Mouse (Mus musculus) embryonic stem cell, embryonic (primary cell): ENCODE results near the gene Dtx1.

Experiments used
- CTCF ChIA-PET, 4 experiments: fragments of 300-600 bp in 2 of 4; fragments of 350-600 bp in 2 of 4; sonication (Branson Sonifier 250); formaldehyde crosslinking; loops; one replicate each; lab custom pipeline; 2022; ENCODE audit warnings: inconsistent platforms in 2 of 4; lab: Charles Lee
- POLR2A ChIA-PET, 4 experiments: fragments of 300-600 bp in 2 of 4; fragments of 350-600 bp in 2 of 4; sonication (Branson Sonifier 250); formaldehyde crosslinking; loops; one replicate each; lab custom pipeline; 2022; ENCODE audit warnings: antibody characterized with exemption in 4 of 4, inconsistent platforms in 1 of 4; lab: Charles Lee

Gene Dtx1

DNA sequence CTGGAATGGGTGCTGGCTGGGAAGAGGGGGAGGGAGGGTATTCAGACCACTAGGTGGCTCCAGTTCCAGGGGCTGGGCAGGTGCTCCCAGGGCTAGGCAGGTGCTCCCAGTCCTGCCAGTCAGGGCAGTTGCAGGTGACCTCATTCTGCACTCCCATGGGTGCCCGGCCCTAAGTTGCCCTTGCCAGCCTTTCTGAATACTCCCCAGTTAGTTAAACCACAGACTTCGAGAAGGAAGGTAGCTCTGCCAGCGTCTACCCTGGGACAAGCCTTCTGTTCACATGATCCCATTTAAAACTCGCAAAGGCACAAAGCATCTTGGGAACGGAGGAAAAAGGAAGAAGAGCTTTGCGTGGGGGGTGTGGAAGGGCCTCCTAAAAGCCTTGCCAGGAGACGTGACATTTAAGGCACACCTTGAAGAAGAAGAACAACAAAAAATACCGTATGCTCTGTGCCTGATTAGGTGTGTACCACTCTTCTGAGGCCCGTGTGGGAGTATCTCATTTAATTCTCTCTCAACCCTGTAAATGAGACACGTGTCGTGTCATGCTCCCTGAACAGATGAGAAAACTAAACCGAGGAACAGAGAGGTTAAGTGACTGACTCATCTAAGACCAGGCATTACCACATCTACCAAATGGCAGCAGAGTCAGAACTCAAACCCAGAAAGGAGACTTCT, 63.8 kb downstream of the Dtx1 start:
- POLR2A ChIA-PET: interaction anchor here in 2 of 4 experiments (1.2 to 5.8 kb wide), 5 partner anchors 21 to 28 kb away, joined by 3 to 32 read pairs (median 4); no protein-coding TSS in a partner anchor
- CTCF ChIA-PET: interaction anchor here (0.6 to 6.4 kb wide), 34 partner anchors 10 to 182 kb away, joined by 3 to 100 read pairs (median 4); partner anchors contain the start of genes Cfap73 (in 1 of the 4), Ddx54 (in 1 of the 4), Oas2 (in 1 of the 4) and Rita1 (in 1 of the 4)

DNA sequence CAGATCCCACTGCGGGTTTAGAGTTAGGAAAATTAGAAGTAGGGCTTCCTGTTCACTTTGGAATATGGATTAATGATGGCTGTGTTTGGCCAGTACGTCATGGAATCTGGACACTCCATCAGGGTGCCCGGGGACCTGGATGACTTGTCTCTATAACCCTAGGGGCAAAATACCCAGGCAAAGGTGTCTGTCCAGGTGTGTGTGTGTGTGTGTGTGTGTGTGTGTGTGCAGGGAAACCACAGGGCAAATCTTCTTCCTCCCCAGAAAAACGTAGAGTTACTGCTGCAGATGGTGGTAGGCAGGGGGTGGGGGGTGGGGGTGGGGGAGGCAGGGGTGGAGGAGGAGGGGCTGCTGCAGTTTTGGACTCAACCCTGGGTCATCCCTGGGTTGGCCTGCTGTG, 64.4 kb downstream of the Dtx1 start:
- POLR2A ChIA-PET: interaction anchor here in 2 of 4 experiments (1.2 to 5.8 kb wide), 3 partner anchors 21 to 27 kb away, joined by 3 to 32 read pairs (median 3); no protein-coding TSS in a partner anchor
- CTCF ChIA-PET: interaction anchor here (0.6 to 6.4 kb wide), 27 partner anchors 11 to 182 kb away, joined by 3 to 100 read pairs (median 4); partner anchors contain the start of genes Cfap73 (in 1 of the 4), Ddx54 (in 1 of the 4), Oas2 (in 1 of the 4) and Rita1 (in 1 of the 4)

DNA sequence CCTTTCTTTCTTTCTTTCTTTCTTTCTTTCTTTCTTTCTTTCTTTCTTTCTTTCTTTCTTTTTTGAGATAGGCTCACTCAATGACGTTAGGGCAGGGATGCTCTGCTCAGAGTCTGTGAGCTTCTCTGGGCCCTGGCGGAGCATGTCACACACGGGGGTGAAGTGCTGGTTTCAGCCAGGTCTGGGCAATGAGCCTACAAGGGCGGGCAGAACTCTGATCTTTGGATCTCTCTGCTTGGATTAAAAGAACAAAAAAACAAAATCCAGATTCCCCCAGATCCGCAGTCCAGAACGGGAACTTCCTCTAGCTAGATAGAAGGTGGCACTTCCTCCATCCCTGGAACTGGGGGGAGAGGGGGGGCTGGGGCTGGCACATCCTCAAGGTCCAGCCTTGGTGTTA, 65.9 kb downstream of the Dtx1 start:
- CTCF ChIA-PET: interaction anchor here in 3 of 4 experiments (0.5 to 1.6 kb wide), 8 partner anchors 12 to 1487 kb away, joined by 3 to 5 read pairs (median 3); no protein-coding TSS in a partner anchor
- POLR2A ChIA-PET: interaction anchor here in 2 of 4 experiments (0.7 to 1.2 kb wide), 2 partner anchors 15 to 19 kb away, joined by 3 read pairs; no protein-coding TSS in a partner anchor

DNA sequence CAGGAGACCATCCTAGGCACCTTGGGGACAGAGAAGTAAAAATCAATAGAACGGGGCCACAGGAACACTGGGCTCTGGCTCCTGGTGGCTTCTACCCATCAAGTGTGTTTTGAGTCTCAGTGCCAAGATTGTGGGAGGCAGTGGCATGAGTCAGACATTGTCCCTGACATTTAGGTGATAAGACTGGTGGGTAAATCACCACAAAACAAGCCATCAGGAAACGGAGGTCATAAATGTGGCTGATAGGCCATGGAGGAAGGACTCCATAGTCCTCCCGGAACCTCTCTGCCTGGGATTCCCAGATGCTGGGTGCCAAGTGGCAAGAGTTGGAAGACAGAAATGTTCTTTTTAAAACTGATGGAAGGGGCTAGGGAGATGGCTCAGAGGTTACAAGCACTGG, 67.5 kb downstream of the Dtx1 start:
- CTCF ChIA-PET: interaction anchor here in 1 of 4 experiments (1.2 kb wide), 1 partner anchor 10 kb away, joined by 3 read pairs; the partner anchor contains the start of gene Cfap73
- POLR2A ChIA-PET: no interaction called here

DNA sequence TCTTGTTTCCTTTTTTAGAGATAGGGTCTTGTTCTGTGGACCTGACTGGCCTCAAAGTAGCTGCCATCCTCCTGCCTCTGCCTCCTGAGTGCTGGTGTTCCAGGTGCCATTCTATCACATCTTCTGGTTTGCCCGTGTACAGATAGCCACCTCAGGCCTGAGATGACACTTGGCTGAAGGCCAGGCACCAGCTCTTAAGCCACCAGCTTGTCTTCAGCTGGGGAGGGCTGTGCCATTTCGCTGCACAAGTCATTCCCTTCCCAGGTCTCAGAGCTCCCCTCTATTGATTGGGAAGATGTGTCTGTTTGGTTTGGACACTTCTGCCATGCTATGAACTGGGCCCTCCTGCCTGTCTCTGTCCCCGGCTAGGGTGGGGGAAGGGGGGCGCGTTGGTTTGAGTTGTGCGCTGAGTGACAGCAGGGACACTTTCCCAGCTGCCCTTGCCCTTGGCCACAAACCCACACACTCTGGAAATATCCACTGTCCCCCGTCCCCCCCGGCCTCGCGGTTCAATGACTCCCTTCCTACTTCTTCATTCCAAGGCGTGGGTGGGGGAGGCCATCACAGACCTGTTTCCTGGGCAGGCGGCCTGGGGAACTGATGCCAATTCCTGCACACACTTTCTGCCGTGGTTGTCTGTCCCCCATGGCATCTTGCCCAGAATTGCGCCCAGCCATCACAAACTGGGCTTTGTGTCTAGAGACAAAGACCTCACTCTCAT, 68.2 kb downstream of the Dtx1 start:
- POLR2A ChIA-PET: interaction anchor here in 1 of 4 experiments (1.0 kb wide), 1 partner anchor 21 kb away, joined by 3 read pairs; no protein-coding TSS in a partner anchor
- CTCF ChIA-PET: interaction anchor here in 2 of 4 experiments (0.6 to 1.6 kb wide), 5 partner anchors 9 to 376 kb away, joined by 3 to 7 read pairs (median 4); partner anchors contain the start of genes Cfap73 (in 1 of the 2) and Plbd2 (in 1 of the 2)

DNA sequence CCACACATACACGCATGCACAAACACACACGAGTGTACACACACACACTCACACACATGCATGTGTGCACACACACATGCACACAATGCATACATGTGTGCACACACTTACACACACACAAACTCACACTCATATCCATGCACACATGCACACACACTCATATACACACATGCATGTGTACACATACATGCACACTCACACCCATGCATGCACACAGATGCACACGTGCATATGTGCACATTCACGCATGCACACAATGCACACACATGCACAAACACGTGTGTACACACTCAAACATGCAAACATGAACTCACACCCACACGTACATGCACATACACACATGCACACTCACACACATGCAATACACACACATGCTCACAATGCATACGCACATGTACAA, 71.6 kb downstream of the Dtx1 start:
- POLR2A ChIA-PET: interaction anchor here in 2 of 4 experiments (0.6 to 1.6 kb wide), 4 partner anchors 20 to 104 kb away, joined by 3 to 5 read pairs (median 4); no protein-coding TSS in a partner anchor
- CTCF ChIA-PET: interaction anchor here in 2 of 4 experiments (0.7 to 1.2 kb wide), 2 partner anchors 13 to 21 kb away, joined by 3 read pairs; no protein-coding TSS in a partner anchor

DNA sequence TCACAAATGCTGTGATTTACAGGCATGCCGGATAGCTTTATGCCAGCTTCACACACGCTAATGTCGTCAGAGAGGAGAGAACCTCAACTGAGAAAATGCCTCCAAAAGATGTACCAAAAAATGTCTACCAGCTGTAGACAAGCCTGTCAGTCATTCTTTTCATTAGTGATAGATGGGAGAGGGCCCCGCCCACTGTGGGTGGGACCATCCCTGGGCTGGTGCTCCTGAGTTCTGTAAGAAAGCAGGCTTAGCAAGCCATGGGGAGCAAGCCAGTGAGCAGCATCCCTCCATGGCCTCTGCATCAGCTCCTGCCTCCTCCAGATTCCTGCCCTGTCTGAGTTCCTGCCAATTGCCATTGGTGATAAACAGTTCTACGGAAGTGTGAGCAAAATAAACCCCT, 76.1 kb downstream of the Dtx1 start:
- CTCF ChIA-PET: interaction anchor here (0.6 to 9.3 kb wide), 10 partner anchors 12 to 222 kb away, joined by 3 to 93 read pairs (median 4); partner anchors contain the start of gene Rasal1 (in 1 of the 4)
- POLR2A ChIA-PET: interaction anchor here in 2 of 4 experiments (0.8 to 2.5 kb wide), 5 partner anchors 10 to 125 kb away, joined by 3 to 10 read pairs (median 3); no protein-coding TSS in a partner anchor

DNA sequence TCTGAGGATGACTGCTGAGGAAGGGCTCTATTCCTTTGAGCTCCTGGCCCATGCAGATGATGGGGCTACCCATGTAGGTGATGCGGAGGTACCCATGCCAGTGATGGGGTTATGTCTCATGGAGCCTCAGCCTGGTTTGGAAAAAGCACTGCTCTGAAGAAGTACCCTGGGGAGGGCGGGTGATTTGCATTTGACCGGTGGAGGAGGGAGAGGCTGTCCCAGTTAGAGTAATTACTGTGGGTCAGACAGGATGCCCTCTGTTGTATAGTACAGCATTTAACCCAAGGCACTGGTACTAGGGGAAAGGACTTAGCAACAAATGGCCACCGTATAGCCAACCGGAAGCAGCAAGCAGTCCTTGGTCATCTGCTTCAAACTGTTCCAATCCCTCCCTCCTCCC, 76.9 kb downstream of the Dtx1 start:
- POLR2A ChIA-PET: interaction anchor here in 3 of 4 experiments (0.6 to 2.5 kb wide), 5 partner anchors 9 to 98 kb away, joined by 3 to 10 read pairs (median 3); partner anchors contain the start of genes Ddx54 (in 1 of the 3) and Rita1 (in 1 of the 3)

DNA sequence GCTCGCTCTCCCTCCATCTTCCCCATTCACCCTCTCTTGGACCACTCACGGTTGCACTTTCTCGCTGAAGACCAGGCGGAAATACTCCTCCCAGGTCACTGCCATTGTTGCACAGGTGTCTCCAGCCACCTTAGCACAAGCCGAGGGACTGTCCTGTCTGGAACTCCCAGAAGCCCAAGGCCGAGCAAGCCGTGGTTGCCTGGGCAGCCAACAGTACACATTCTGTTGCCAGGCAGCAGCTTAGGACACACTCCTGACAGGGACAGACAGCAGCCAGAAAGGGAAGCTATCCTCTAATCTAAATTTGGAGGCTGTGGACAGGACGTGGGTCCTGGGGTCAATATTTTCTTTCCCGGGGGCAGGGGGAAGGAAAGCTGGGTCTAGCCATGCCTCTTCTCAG, 77.6 kb downstream of the Dtx1 start, which contains the start of gene Cfap73:
Gene Cfap73 (minus strand): TSS at position 105 of the 400 bp plus-strand sequence.
- CTCF ChIA-PET: interaction anchor here in 3 of 4 experiments (0.5 to 9.3 kb wide), 11 partner anchors 9 to 161 kb away, joined by 3 to 93 read pairs (median 5); partner anchors contain the start of genes Oas1e (in 1 of the 3) and Tpcn1 (in 1 of the 3)
- POLR2A ChIA-PET: interaction anchor here in 3 of 4 experiments (0.7 to 2.5 kb wide), 6 partner anchors 8 to 37 kb away, joined by 3 to 10 read pairs (median 4); partner anchors contain the start of genes Ddx54 (in 1 of the 3) and Rita1 (in 1 of the 3)

More for the DNA sequence above, 76.9 kb downstream of the Dtx1 start:
- CTCF ChIA-PET: interaction anchor here (0.5 to 9.3 kb wide), 11 partner anchors 9 to 160 kb away, joined by 3 to 93 read pairs (median 5); partner anchors contain the start of gene Oas1e (in 1 of the 4)

DNA sequence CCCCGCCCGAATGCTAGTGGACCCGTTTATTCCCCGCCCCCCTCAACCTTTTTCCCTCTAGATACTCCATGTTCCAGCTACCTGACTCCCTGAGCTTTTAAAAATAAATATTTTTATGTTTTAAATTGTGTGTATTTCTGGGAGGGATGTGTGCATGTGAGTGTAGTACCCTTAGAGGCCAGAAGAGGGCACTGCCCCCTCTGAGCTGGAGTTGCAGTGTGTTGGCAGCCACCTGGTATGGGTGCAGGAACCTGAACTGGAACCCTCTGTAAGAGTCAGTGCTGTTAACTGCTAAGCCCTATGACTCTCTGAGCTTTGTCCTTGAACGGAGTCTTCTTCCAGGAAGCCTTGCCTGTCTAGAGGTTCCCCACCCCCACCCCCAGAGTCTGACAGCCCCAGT, 79.8 kb downstream of the Dtx1 start:
- CTCF ChIA-PET: interaction anchor here (0.6 to 9.3 kb wide), 32 partner anchors 10 to 1072 kb away, joined by 3 to 93 read pairs (median 4); partner anchors contain the start of gene Rasal1 (in 1 of the 4)
- POLR2A ChIA-PET: interaction anchor here in 2 of 4 experiments (0.7 to 3.0 kb wide), 22 partner anchors 10 to 136 kb away, joined by 3 to 24 read pairs (median 4); no protein-coding TSS in a partner anchor

DNA sequence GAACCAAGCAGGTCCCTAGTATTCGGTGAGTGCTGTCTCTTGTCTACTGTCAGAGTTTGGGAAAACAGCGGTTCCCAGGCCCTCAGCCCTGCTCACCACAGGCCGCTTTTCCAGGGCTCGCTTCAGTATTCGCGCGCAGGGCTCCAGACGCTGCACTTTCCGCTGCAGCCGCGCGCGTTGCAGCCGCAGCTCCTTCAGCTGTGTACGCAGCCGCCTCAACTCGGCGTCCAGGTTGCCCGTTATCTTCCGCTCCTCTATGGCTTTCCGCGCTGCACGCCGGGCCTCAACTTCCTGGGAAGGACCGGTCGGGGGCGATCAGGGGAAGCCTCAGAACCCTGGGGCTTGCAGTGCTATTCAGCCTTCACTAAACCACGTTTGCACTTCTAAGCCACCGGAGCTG, 80.6 kb downstream of the Dtx1 start:
- CTCF ChIA-PET: interaction anchor here (0.6 to 9.3 kb wide), 19 partner anchors 9 to 191 kb away, joined by 3 to 93 read pairs (median 4); partner anchors contain the start of gene Rasal1 (in 1 of the 4)
- POLR2A ChIA-PET: interaction anchor here in 2 of 4 experiments (0.9 to 3.0 kb wide), 17 partner anchors 10 to 137 kb away, joined by 3 to 24 read pairs (median 4); no protein-coding TSS in a partner anchor
